Mouse (Mus musculus) embryonic facial prominence, embryonic 10.5 days (tissue): ENCODE data around the gene Tnip1. TPM values are rescaled to one million over a fixed set of nuclear protein-coding genes. Genes with fewer than 3 reads are reported as not detected.

ENCODE experiments used
- DNase-seq: peaks from one replicate; pipeline ENCODE4 v3.0.0-alpha.2; 2017; ENCODE audit warnings: low spot score
- H3K27ac ChIP-seq: fragments of 300-500 bp; sonication (generic); replicated peaks from 2 replicates; pipeline ENCODE4 v1.5.1; 2016; ENCODE audit warnings: mild to moderate bottlenecking
- H3K27me3 ChIP-seq: fragments of 300-500 bp; sonication (generic); replicated peaks from 2 replicates; pipeline ENCODE4 v1.6.1; 2016; ENCODE audit warnings: low read depth, mild to moderate bottlenecking; ENCODE audit not compliant: poor library complexity, severe bottlenecking
- H3K36me3 ChIP-seq: fragments of 300-500 bp; sonication (generic); replicated peaks from 2 replicates; pipeline ENCODE4 v1.6.1; 2016; ENCODE audit warnings: mild to moderate bottlenecking, moderate library complexity
- H3K4me1 ChIP-seq: fragments of 300-500 bp; sonication (generic); 2 replicates; pipeline ENCODE4 v1.6.1; 2016
- H3K4me3 ChIP-seq: fragments of 300-500 bp; sonication (generic); 2 replicates; pipeline ENCODE4 v1.5.1; 2016; ENCODE audit warnings: mild to moderate bottlenecking, moderate library complexity
- H3K9me3 ChIP-seq: fragments of 300-500 bp; sonication (generic); 2 replicates; pipeline ENCODE4 v1.6.1; 2016; ENCODE audit warnings: mild to moderate bottlenecking
- WGBS: fragments of 180-500 bp; shearing (Covaris S2); methylation state at CpG from one replicate; pipeline ENCODE4 v1.1.7; 2016; 5-methylcytosine and 5-hydroxymethylcytosine counted together
- polyA plus RNA-seq: library from polyadenylated mRNA; unstranded; fragments of >200 nt; fragmentation: Nextera tagmentation; extraction: Ambion mirVana; gene quantifications from 2 replicates; pipeline ENCODE4 v1.2.1, GENCODE M21; 2016

The Tnip1 gene
- polyA plus RNA-seq, 1 experiment from 2014 or later: 11.9 TPM

DNA sequence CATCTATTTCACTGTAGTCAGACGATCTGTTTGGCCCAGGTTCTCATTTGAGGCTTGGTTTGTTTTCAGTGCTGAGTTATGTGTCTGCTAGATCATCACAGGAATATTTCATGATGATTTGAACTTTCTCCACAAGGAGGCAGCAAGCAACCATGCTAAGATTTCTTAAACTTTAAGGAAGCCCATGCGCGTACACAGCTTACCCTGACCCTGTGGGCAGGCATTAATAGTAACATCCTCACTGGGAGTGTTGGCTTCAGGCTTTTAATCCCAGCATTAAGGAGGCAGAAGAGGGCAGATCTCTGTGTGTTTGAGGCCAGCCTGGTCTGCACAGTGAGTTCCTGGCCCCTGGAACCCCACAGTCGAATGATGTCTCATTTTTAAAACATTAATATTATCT, 83.3 kb downstream of the Tnip1 start:
- H3K4me3 ChIP-seq: no peak overlapping the region
- no peaks in the 10 kb centered on the region for H3K9me3 ChIP-seq
- DNase-seq: no peak
- H3K27ac ChIP-seq: no peak overlapping the region
- no peaks in the 10 kb centered on the region for H3K27me3 ChIP-seq
- peaks cover 12% of the 10 kb centered on the region for H3K4me1 ChIP-seq
- peaks cover 12% of the 10 kb centered on the region for H3K36me3 ChIP-seq
- WGBS: 44% methylated on average over 4 of the region's 4 CpGs

DNA sequence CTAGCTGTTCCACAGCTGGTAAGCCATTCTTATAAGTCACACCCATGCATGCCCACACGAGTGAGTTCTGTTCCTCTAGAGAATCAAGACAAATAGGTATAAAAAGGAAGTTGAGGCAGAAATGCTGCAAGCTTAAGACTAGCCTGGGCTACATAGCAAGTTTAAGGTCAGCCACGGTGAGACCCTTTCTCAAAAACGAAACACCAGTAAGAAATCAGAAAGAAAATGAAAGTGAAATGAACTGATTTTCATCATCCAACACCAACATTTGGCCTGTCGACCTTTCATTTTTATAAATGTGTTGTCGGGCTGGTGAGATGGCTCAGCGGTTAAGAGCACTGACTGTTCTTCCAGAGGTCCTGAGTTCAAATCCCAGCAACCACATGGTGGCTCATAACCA, 83.8 kb downstream of the Tnip1 start:
- Histone ChIP-seq H3K9me3 (no peaks in the 10 kb centered on the region), H3K27me3 (no peaks in the 10 kb centered on the region)

DNA sequence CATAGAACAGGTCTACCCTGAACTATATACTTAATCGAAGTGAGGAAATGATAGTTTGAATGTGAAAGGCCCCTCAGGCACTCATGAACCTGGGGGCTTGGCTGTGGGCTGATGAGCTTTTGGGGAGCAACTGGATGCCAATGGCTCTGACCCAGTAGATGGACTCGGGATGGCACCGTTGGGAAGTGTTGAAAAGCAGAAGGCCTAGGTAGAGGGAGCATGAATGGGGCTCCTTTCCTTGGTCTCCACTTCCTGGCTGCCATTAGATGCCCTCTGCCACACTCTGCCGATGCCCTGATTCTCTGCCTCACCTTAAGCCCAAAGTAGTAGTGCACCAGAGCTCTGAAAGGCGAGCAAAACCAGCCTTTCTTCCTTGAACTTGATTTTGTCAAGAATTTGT, 86.7 kb downstream of the Tnip1 start:
- H3K27ac ChIP-seq: no peak overlapping the region
- 91% methylated on average over 5 of the region's 5 CpGs for WGBS

More for the DNA sequence above, 83.8 kb downstream of the Tnip1 start:
- H3K4me3 ChIP-seq: no peak overlapping the region
- DNase-seq: no peak
- 85% methylated on average over 6 of the region's 6 CpGs for WGBS
- H3K27ac ChIP-seq: no peak overlapping the region
- H3K4me1 ChIP-seq: peaks cover 11% of the 10 kb centered on the region
- peaks cover 17% of the 10 kb centered on the region for H3K36me3 ChIP-seq

DNA sequence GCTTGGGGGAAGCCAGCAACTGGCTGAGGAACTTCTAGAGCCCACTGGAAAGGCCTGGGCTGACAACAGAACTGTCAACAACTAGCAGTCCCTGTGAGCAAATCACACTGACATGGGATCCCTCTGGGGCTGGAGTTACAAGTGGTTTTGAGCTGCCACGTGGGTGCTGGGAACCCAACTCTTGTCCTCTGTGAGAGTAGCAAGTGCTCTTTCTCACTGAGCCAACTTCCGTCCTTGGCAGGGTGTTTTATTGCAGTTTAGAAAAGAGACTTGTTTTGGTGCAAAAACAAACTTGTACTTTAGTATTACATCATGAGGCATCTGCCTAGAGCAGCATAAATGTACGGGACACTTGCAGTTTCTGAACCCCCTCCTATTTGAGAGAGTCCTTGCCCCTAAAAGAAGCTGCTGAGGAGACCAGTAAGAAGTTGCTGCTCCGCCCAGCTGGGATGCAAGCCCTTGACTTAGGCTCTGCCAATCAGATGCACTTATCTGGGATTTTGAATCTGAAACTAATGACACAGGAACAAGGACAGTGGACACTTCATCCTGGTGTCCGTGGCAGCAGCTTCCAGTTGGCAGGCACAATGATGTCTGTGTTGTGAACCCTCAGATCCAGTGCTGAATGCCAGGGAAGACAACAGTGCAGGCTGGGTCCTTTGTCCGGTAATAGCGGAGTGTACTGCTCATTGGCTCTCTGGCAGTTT, 90.7 kb downstream of the Tnip1 start:
- Histone ChIP-seq H3K4me1 (peaks cover 18% of the 10 kb centered on the region), H3K27ac (no peak overlapping the region), H3K4me3 (no peak overlapping the region), H3K36me3 (peaks cover 77% of the 10 kb centered on the region), H3K9me3 (no peaks in the 10 kb centered on the region), H3K27me3 (no peaks in the 10 kb centered on the region)
- DNase-seq: no peak
- 80% methylated on average over 7 of the region's 7 CpGs for WGBS

More for the DNA sequence above, 86.7 kb downstream of the Tnip1 start:
- Histone ChIP-seq H3K27me3 (no peaks in the 10 kb centered on the region), H3K9me3 (no peaks in the 10 kb centered on the region), H3K4me3 (no peak overlapping the region), H3K4me1 (peaks cover 3% of the 10 kb centered on the region; the same call in 1 of the 2 replicates), H3K36me3 (peaks cover 46% of the 10 kb centered on the region)
- no peak for DNase-seq

DNA sequence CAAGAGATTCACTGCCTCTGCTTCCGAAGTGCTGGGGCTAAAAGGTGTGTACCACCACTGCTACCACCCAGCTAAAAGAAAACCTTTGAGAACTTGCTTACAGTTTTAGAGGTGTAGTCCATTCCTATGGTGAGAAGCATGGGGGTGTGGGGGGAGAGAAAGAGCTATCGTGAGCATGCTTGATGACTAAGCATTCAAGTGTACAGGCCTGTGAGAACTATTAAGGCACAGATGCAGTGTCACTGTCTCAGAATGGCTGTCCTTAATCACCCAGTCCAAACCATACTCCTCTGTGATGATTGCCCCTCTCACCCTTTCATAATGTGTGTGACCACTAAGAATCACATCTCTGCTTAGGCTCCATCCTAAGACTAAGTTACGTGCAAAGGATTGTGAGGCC, 93.4 kb downstream of the Tnip1 start:
- Histone ChIP-seq H3K4me3 (no peak overlapping the region), H3K27me3 (no peaks in the 10 kb centered on the region), H3K27ac (no peak overlapping the region), H3K4me1 (peaks cover 23% of the 10 kb centered on the region), H3K36me3 (peaks cover 65% of the 10 kb centered on the region), H3K9me3 (no peaks in the 10 kb centered on the region)
- WGBS: 92% methylated on average over 3 of the region's 3 CpGs
- DNase-seq: no peak

DNA sequence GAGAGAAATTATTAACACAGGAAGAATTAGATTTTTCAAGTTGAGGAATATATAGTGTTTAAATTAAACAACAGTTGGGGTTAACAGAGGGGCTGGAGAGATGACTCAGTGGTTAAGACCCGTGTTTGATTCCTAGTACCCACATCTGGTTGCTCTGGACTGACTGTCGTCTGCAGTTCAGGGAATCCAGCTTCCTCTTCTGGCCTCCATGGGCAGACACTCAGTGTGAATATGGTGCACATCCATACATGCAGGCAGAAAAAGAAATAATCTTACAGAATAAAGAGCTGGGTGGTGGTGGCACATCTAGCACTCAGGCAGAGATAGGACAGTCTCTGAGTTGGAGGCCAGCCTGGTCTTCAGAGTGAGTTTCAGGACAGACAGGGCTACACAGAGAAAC, 94.3 kb downstream of the Tnip1 start:
- no peaks in the 10 kb centered on the region for H3K9me3 ChIP-seq
- H3K27ac ChIP-seq: no peak overlapping the region
- H3K27me3 ChIP-seq: no peaks in the 10 kb centered on the region
- H3K36me3 ChIP-seq: peaks cover 56% of the 10 kb centered on the region
- 82% methylated on average over 2 of the region's 2 CpGs for WGBS
- H3K4me1 ChIP-seq: peaks cover 23% of the 10 kb centered on the region
- no peak for DNase-seq
- peak overlapping the region; percentile 96 for H3K4me3 ChIP-seq

DNA sequence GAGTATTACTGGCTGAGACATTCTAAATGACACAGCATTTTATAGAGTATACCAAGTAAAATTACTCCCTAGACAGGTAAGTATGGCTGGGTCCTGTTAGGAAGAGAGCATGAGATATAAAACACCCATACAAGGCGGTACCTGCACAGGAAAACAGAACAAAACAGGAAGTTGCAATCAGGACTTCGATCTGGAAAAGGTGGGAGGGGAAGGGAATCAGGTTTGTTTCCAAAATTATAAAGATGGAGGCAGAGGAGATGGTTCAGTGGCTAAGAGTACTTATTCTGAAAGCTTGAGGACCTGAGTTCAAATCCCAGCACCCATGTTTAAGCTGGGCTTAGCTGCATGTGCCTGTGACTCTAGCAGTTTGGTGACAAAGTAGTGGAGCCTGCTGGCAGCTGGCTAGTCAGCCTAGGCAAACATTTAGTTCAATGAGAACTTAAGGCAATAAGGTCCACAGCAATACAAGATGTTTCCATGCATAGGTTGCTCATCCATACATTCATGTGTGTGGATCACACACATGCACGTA, 94.7 kb downstream of the Tnip1 start:
- no peaks in the 10 kb centered on the region for H3K9me3 ChIP-seq
- no peaks in the 10 kb centered on the region for H3K27me3 ChIP-seq
- no peak for DNase-seq
- peaks cover 51% of the 10 kb centered on the region for H3K36me3 ChIP-seq
- peak overlapping the region; percentile 96 for H3K4me3 ChIP-seq
- WGBS: 87% methylated on average over 3 of the region's 3 CpGs
- peaks cover 23% of the 10 kb centered on the region for H3K4me1 ChIP-seq
- no peak overlapping the region for H3K27ac ChIP-seq

DNA sequence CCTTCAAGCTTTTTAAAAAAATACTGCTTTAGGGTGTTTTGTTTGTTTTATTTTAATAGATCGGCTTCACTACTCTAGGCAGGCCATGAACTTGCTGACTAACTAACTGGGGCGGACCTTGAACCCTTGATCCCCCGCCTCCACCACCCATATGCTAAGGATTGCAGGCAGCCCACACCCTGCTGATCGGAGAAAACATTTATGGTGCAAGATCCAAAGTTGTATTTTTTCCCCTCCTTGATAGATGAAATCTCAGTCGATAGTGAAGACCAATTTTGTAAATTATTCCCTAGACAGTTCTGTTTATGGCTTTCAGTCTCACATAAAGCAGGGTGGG, 95.7 kb downstream of the Tnip1 start:
- Histone ChIP-seq H3K9me3 (no peaks in the 10 kb centered on the region), H3K27me3 (no peaks in the 10 kb centered on the region), H3K36me3 (peaks cover 42% of the 10 kb centered on the region), H3K4me3 (peak overlapping the region; percentile 96), H3K4me1 (peaks cover 23% of the 10 kb centered on the region), H3K27ac (peak overlapping the region; percentile 99)
- 3% methylated on average over 5 of the region's 5 CpGs for WGBS
- no peak for DNase-seq

DNA sequence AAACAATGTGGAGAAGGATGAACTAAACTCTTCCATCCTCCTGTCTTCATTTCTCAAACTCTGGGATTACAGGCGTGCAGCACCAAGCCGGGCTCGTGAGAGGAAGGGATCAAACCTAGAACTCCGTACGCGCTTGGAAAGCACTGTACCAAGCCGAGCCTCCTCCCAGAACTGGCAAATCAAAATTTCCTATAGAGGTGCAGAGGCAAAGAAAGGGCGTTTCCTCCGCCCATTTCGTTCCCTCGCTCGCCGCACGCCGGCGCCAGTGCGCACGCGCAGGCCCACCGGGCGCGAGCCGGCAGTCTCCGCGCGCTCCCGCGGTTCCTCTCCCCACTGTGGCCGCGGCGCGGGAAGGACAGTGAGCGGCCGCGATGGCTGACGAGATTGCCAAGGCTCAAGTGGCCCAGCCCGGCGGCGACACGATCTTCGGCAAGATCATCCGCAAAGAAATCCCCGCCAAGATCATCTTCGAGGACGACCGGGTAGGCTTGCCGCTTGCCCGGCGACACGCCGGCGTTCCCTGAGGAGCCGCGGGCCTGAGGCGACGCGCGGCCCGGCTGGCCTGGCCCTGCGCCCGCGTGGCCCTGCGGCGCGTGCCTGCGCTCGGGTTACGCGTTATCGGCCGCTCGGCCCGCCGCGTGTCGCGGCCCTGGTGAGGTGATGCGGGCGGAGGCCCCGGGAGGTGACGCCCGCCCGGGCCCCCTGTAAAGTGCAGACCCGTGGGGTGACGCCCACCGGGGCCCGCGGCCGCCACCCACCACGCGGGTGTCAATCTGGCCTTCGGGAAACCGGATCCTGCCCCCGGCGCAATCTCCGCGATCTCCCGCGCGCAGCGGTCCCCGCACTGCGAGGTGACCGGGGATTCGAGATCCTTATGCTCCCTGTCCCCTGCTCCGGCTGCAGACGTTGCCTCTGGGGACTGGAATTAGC, 96.3 kb downstream of the Tnip1 start, which contains the start of gene Hint1:
Gene Hint1 (plus strand): TSS at position 265 of the 930 bp plus-strand sequence.
- Histone ChIP-seq H3K9me3 (no peaks in the 10 kb centered on the region), H3K4me1 (peaks cover 24% of the 10 kb centered on the region)

DNA sequence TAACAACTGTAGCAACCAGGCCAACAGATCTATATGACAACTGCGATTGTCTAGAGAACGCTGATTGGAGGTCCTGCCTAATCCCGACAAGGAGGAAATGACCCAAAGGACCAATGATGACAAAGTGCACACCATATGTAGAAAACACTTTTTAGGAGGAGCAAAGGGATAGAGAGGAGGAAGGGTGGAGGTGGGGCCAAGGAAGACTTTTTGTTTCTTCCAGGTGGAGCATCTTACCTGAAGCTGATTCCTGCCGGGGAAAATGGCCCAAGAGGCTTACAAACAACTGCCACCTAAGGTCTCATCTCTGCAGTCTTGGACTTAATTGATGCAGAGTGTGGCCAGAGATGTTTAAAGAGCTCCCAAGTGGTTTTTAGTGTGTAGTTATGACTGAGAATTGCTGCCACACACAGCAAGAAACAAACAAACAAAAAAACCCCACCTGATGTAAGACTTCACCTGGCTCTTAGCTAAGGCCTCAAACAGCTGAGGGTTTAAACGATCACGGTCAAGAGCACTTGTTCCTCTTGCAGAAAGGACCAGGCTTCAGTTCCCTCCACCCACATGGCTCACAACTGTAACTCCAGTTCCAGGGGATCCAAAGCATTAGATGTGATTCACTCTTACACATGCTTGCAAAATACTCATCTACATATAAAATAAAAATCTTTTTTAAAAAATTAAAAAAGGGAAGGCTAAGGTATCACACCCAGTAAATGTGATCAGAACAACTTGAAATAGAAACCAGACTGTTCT, 97.2 kb downstream of the Tnip1 start:
- Histone ChIP-seq H3K4me3 (peak overlapping the region; percentile 96), H3K9me3 (no peaks in the 10 kb centered on the region), H3K4me1 (peaks cover 29% of the 10 kb centered on the region), H3K36me3 (peaks cover 27% of the 10 kb centered on the region), H3K27ac (peak overlapping the region; percentile 99), H3K27me3 (no peaks in the 10 kb centered on the region)
- WGBS: 72% methylated on average over 6 of the region's 6 CpGs
- DNase-seq: no peak

More for the DNA sequence above, 96.3 kb downstream of the Tnip1 start, which contains the start of gene Hint1:
- H3K36me3 ChIP-seq: peaks cover 35% of the 10 kb centered on the region
- peak within 1 kb of the TSS; percentile 96 for H3K4me3 ChIP-seq
- WGBS: under 1% methylated on average over 107 of the region's 107 CpGs
- peak within 1 kb of the TSS; percentile 99 for H3K27ac ChIP-seq
- DNase-seq: peak; percentile 94
- no peaks in the 10 kb centered on the region for H3K27me3 ChIP-seq

DNA sequence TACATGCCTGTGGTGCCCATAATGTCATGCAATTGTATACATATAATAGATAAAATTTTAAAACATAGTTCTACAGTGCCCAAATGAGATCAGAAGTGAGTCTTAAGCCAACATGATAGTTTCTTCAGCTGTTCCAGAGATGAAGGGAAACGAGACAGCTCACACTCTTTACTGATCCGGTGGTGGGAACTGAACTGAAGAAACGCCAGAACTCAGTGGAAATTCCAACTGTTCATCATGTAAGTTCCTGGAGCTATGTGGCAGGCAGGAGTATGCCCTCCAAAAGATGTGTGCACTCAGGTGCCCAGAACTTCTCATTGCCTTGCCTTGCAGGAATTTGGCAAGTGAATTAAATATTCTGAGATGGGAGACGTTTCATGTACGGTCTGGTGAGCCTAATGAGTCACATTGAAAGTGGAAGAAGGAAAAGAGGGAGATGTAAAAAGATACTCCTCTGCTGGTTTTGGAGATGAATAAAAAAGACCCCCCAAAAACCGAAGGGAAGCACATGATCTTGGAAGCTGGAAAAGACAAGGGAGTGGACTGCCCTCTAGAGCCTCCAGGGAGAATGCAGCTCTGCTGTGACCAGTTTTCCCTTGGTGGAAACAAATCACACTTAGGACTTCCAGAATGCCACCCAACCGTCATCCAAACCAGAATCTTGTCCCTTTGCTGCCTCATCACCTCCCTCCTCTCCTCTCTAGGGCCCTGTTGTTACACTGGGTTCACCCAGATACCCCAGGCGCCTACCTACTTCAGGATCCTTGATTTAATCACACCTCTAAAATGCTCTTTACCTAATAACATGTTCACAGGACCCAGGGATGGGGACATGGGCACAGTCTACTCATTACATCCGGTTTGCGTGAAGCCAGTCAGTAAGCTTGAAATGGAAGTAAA, 99.8 kb downstream of the Tnip1 start:
- no peak overlapping the region for H3K27ac ChIP-seq
- peaks cover 25% of the 10 kb centered on the region for H3K4me1 ChIP-seq
- no peak overlapping the region for H3K4me3 ChIP-seq
- DNase-seq: peak; percentile 59
- peaks cover under 1% of the 10 kb centered on the region for H3K36me3 ChIP-seq
- no peaks in the 10 kb centered on the region for H3K27me3 ChIP-seq
- 45% methylated on average over 10 of the region's 10 CpGs for WGBS
- no peaks in the 10 kb centered on the region for H3K9me3 ChIP-seq
